Mouse (Mus musculus) forebrain, embryonic 14.5 days (tissue): Measurements from ENCODE around the gene Sh3bgrl2. TPM values are rescaled to one million over a fixed set of nuclear protein-coding genes. Genes with fewer than 3 reads are reported as not detected.
A peak's percentile ranks its signal among the peaks of the same experiment; 100 is the strongest.

Experiments used
- ATAC-seq: fragments of 200-750 bp; cut with Nextera tagmentation; 2 replicates; pipeline ENCODE4 v1.8.0; 2017; ENCODE audit warnings: mild to moderate bottlenecking, moderate library complexity
- DNase-seq: peaks from one replicate; pipeline ENCODE4 v3.0.0-alpha.2; 2015; ENCODE audit warnings: low spot score
- H3K27ac ChIP-seq: fragments of 300-500 bp; sonication (generic); 2 replicates; pipeline ENCODE4 v1.5.1; 2014; ENCODE audit warnings: low read depth, mild to moderate bottlenecking, control low read depth, low read length, moderate library complexity
- H3K27me3 ChIP-seq: fragments of 300-500 bp; sonication (generic); replicated peaks from 2 replicates; pipeline ENCODE4 v1.6.1; 2014; ENCODE audit warnings: low read length, control low read depth, mixed read lengths; ENCODE audit not compliant: control insufficient read depth, insufficient read depth
- H3K36me3 ChIP-seq: fragments of 300-500 bp; sonication (generic); 2 replicates; pipeline ENCODE4 v1.6.1; 2014; ENCODE audit warnings: low read length, control low read depth; ENCODE audit not compliant: control insufficient read depth, insufficient read depth
- H3K4me1 ChIP-seq: fragments of 300-500 bp; sonication (generic); 2 replicates; pipeline ENCODE4 v1.6.1; 2014; ENCODE audit warnings: antibody characterized with exemption, low read length, control low read depth; ENCODE audit not compliant: control insufficient read depth, insufficient read depth
- H3K4me2 ChIP-seq: fragments of 300-500 bp; sonication (generic); 2 replicates; pipeline ENCODE4 v1.6.1; 2014; ENCODE audit warnings: mild to moderate bottlenecking, control low read depth, low read length
- H3K4me3 ChIP-seq: fragments of 300-500 bp; sonication (generic); 2 replicates; pipeline ENCODE4 v1.5.1; 2014; ENCODE audit warnings: low read depth, low read length, control low read depth
- H3K9ac ChIP-seq: fragments of 300-500 bp; sonication (generic); 2 replicates; pipeline ENCODE4 v1.6.1; 2014; ENCODE audit warnings: mild to moderate bottlenecking, low read length, control low read depth, moderate library complexity
- H3K9me3 ChIP-seq: fragments of 300-500 bp; sonication (generic); replicated peaks from 2 replicates; pipeline ENCODE4 v1.6.1; 2016; ENCODE audit warnings: low read length, control low read depth, mixed read lengths; ENCODE audit not compliant: control insufficient read depth
- WGBS: fragments of 180-500 bp; shearing (Covaris S2); extraction: QIAGEN DNeasy Blood & Tissue Kit; methylation state at CpG from one replicate; pipeline ENCODE4 v1.1.7; 2014; 5-methylcytosine and 5-hydroxymethylcytosine counted together
- polyA plus RNA-seq: library from polyadenylated mRNA; unstranded; fragments of >200 nt; fragmentation: Nextera tagmentation; extraction: Ambion mirVana; gene quantifications from 2 replicates; pipeline ENCODE4 v1.2.1, GENCODE M21; 2014

Gene Sh3bgrl2
- polyA plus RNA-seq, 1 experiment from 2014 or later, result 26.3 TPM

DNA sequence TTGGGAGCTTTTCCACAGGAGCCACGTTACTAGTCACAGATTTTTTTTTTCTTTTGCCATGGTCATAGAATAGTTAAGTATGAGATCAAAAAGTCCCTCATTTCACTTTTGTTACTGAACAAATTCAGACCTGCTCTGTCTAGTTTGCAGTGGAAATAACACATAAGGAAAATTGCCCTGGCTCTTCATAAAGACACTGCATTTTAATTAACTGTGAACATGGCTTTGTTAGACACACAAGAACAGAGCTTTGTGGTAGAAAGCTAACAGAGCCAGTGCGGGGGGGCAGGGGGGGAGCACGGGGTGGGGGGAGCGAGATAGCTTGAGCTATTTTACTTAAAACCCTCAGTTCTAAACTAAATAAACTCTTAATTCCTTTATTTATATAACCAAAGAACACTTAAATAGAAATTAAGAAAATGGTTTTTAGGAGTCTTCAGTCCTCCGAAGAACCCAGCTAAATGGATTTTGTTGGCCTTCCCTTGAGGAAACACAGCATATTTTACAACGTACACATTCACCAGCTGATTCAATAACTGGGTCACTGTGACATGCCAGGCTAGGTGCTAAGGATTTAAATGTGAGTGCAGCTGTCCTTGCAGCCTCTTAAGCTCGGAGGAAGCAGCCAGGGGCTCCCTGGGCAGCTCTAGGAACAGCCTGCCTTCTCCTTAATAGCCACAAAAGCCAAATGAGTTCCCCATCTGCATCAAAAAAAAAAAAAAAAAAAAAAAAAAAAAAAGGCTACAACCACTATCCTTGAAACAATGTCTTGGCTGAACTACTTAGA, 100.0 kb downstream of the Sh3bgrl2 start:
- ATAC-seq (peak; percentile 77), DNase-seq (peak; percentile 60)
- H3K36me3 ChIP-seq, result no peaks in the 10 kb centered on the region
- peak overlapping the region; percentile 61; the same call in 1 of the 2 replicates for H3K27ac ChIP-seq
- no peak overlapping the region for H3K9ac ChIP-seq
- no peaks in the 10 kb centered on the region for H3K27me3 ChIP-seq
- H3K4me2 ChIP-seq, result no peak overlapping the region
- H3K4me1 ChIP-seq, result peaks cover 13% of the 10 kb centered on the region; the same call in 1 of the 2 replicates
- WGBS, result 14% methylated on average over 7 of the region's 7 CpGs
- H3K4me3 ChIP-seq, result no peak overlapping the region
- no peaks in the 10 kb centered on the region for H3K9me3 ChIP-seq

- DNase-seq (no peak), ATAC-seq (peak; percentile 27; the same call in 1 of the 2 replicates)
- Histone ChIP-seq H3K4me1 (peaks cover 13% of the 10 kb centered on the region; the same call in 1 of the 2 replicates), H3K27me3 (no peaks in the 10 kb centered on the region), H3K9ac (no peak overlapping the region), H3K27ac (peak overlapping the region; percentile 61; the same call in 1 of the 2 replicates), H3K9me3 (no peaks in the 10 kb centered on the region), H3K4me2 (no peak overlapping the region), H3K36me3 (no peaks in the 10 kb centered on the region), H3K4me3 (no peak overlapping the region)
- 29% methylated on average over 3 of the region's 3 CpGs for WGBS
Observed at GRCm38 (mm10) chr9:83648733-83649132, 100.6 kb downstream of the Sh3bgrl2 start.

DNA sequence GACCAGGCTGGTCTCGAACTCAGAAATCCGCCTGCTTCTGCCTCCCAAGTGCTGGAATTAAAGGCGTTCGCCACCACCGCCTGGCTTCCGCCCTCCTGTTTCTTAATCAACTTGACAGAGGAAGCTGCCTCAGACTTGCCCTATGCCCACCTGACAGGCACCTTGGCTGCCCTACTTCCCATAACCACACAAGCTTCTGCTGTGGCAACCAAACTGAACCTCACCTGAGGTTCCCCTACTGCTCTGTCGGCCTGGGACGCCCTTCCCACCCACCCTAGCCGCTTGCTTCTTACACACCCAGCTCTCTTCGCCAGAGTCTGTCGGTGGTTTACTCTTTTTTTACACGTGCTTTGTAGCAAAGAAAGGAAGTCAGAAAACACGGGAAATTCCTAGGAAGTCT, 103.9 kb downstream of the Sh3bgrl2 start:
- no peak overlapping the region for H3K4me2 ChIP-seq
- no peak for DNase-seq
- no peaks in the 10 kb centered on the region for H3K36me3 ChIP-seq
- ATAC-seq, result no peak
- H3K4me1 ChIP-seq, result peaks cover 13% of the 10 kb centered on the region; the same call in 1 of the 2 replicates
- no peaks in the 10 kb centered on the region for H3K9me3 ChIP-seq
- no peaks in the 10 kb centered on the region for H3K27me3 ChIP-seq
- no peak overlapping the region for H3K4me3 ChIP-seq
- H3K27ac ChIP-seq, result no peak overlapping the region
- 90% methylated on average over 13 of the region's 13 CpGs for WGBS
- no peak overlapping the region for H3K9ac ChIP-seq

- no peaks in the 10 kb centered on the region for H3K27me3 ChIP-seq
- H3K4me3 ChIP-seq, result no peak overlapping the region
- H3K4me2 ChIP-seq, result no peak overlapping the region
- H3K4me1 ChIP-seq, result peaks cover 14% of the 10 kb centered on the region; the same call in 1 of the 2 replicates
- DNase-seq (peak; percentile 25), ATAC-seq (no peak)
- H3K36me3 ChIP-seq, result no peaks in the 10 kb centered on the region
- no peak overlapping the region for H3K27ac ChIP-seq
- no peaks in the 10 kb centered on the region for H3K9me3 ChIP-seq
- no peak overlapping the region for H3K9ac ChIP-seq
- 29% methylated on average over 15 of the region's 15 CpGs for WGBS
Observed at GRCm38 (mm10) chr9:83652590-83653172, 104.6 kb downstream of the Sh3bgrl2 start.

DNA sequence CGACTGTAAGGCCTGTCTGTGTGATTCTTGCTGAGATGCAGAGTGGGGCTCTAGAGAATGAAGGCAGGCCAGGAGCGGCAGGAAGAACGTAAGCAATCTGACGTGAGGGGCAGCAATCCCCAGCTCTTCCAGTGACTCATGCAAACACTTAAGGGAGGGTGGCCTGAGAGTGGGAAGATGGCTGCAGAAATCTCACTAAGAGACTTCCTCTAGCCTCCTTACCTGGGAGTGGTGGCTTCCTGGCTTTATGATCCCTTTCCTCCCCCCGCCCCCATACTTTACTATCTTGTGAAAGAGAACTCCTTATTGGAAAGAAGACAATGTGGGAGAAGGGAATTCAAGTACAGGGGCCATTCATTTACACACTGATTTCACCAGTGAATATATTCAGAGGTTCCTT, 106.5 kb downstream of the Sh3bgrl2 start:
- DNase-seq, result no peak
- Histone ChIP-seq H3K9me3 (no peaks in the 10 kb centered on the region), H3K4me3 (no peak overlapping the region), H3K4me2 (no peak overlapping the region), H3K4me1 (0 out of 2 replicates have a peak, but pooled peaks cover 3% of the 10 kb centered on the region), H3K9ac (no peak overlapping the region), H3K36me3 (no peaks in the 10 kb centered on the region), H3K27ac (no peak overlapping the region), H3K27me3 (no peaks in the 10 kb centered on the region)
- no peak for ATAC-seq
- 76% methylated on average over 5 of the region's 5 CpGs for WGBS

DNA sequence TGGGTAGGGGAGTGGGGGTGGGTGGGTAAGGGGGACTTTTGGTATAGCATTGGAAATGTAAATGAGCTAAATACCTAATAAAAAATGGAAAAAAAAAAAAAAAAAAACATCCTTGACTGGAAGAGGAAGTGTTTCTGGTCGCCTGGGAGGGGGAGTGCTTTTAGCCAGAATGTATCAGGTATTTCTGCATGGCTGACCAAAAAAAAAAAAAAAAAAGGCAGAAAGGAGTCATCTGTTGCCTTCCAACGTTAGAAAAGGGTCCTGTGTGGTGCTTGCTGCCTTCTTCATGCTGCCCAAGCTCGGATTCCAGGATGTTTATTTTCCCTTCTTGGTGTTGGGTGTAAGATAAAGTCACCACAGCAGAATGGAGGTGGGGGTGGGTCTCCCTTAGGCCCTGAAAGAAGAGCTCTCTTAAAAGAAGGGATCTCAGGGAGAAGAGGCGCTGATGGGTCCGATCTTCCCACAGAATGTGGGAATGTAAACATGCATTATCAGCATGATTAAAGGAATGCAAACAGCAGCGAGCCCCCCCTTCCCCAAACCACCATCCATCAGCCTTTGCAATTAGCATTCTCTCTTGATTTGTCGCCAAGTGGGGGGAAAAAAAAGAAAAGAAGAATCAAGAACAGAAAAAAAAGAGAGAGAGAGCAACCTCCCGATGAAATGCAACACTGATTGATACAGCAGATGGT, 109.0 kb downstream of the Sh3bgrl2 start:
- Histone ChIP-seq H3K4me3 (no peak overlapping the region), H3K36me3 (no peaks in the 10 kb centered on the region), H3K9me3 (no peaks in the 10 kb centered on the region), H3K9ac (peak overlapping the region; percentile 41; the same call in 1 of the 2 replicates), H3K4me2 (peak overlapping the region; percentile 42), H3K27ac (peak overlapping the region; percentile 77), H3K4me1 (0 out of 2 replicates have a peak, but pooled peaks cover 3% of the 10 kb centered on the region), H3K27me3 (no peaks in the 10 kb centered on the region)
- peak; percentile 74 for ATAC-seq
- 16% methylated on average over 8 of the region's 8 CpGs for WGBS
- DNase-seq, result peak; percentile 74

DNA sequence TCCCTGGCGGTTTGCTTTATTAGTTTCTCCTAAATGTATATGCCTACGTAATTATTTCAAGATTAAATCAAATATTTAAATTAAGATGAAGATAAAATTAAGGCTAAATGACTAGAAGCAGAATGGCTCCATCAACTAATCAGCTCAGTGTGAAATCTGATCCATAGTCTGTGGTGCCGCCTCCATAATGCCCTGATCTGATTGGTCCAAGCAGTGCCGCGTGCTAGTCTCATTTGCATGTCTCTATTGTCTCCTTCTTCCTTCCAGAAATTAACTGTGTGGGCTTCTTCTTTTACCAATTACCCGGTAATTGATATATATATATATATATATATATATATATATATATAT, 109.5 kb downstream of the Sh3bgrl2 start:
- Histone ChIP-seq H3K36me3 (no peaks in the 10 kb centered on the region), H3K27me3 (no peaks in the 10 kb centered on the region), H3K27ac (0 out of 2 replicates have a peak overlapping the region, but pooled peaks have one; percentile 77), H3K4me2 (peak overlapping the region; percentile 42), H3K9me3 (no peaks in the 10 kb centered on the region), H3K4me3 (no peak overlapping the region), H3K4me1 (0 out of 2 replicates have a peak, but pooled peaks cover 3% of the 10 kb centered on the region), H3K9ac (no peak overlapping the region)
- WGBS, result 27% methylated on average over 6 of the region's 6 CpGs
- peak; percentile 82 for DNase-seq
- peak; percentile 94 for ATAC-seq

DNA sequence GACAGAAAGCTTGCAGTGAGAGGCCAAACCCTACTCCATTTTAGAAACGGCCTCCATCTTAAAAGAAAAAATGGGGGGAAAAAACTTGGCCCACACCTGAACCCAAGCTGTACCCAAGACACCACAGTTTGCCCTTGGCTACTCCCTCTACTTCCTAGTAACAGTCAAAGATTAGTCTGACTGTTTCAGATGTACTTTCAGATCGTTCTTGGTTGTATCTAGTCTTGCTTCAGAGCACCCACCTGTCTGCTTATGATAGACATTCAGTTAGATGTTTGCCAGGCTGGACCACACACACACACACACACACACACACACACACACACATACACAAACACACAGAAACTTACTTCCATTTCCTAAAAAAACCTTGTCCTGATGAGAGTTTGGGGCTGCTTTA, 111.0 kb downstream of the Sh3bgrl2 start:
- Histone ChIP-seq H3K4me1 (0 out of 2 replicates have a peak, but pooled peaks cover 3% of the 10 kb centered on the region), H3K36me3 (no peaks in the 10 kb centered on the region), H3K4me3 (no peak overlapping the region), H3K27ac (no peak overlapping the region), H3K9me3 (no peaks in the 10 kb centered on the region), H3K9ac (no peak overlapping the region), H3K4me2 (no peak overlapping the region), H3K27me3 (no peaks in the 10 kb centered on the region)
- ATAC-seq, result no peak
- WGBS, result 90% methylated on average over 2 of the region's 2 CpGs
- DNase-seq, result no peak
